Mouse (Mus musculus): ENCODE measurements around the gene Defb19.

DNA sequence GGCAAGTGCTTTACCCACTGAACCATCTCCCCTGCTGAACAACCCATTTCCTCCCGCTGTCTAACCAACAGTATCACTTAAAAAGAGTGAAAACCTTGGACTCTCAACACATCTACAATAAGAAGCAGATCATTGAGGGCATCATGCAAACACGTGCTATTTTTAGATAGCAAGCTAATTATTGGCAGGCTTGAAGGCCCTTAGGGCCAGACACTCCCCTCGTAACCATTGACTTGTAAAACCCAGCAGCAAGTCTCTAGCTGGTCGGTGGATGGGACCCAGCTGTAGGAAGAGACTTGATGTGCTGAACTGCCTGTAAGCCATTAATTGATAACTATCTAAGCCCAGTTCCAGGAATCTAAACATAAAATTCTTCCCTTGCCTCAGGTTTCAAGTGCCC is 36.6 kb downstream of the Defb19 start:
- no peak for TF ChIP-seq POLR2A (IDR thresholded peaks at IDR 0.05; ENCODE audit: insufficient read depth, low read depth, low read length)
- TF ChIP-seq CTCF (IDR thresholded peaks at IDR 0.05; ENCODE audit: insufficient read depth, low read depth, low read length): no peak
